Mouse (Mus musculus) right cerebral cortex, adult 2 months (tissue): ENCODE measurements around the gene Fgfbp3.
"Not testable (repeated sequence)": the region's sequence is repeated elsewhere in the genome, so short reads cannot be mapped to it uniquely, and the experiment has no call there.

Experiments used
- DNase-seq, 2 experiments: peaks; one replicate each; pipeline ENCODE4 v3.0.0; 2021 to 2022; ENCODE audit warnings: low spot score in 2 of 2

Gene Fgfbp3

GRCm38 (mm10) chr19:36910424-36911045 lies 8.9 kb downstream of the Fgfbp3 start:
- peak; percentile 66 to 67 for DNase-seq

GRCm38 (mm10) chr19:36909676-36910292 lies 9.6 kb downstream of the Fgfbp3 start:
- DNase-seq = peak in 1 of 2 experiments; percentile 53

GRCm38 (mm10) chr19:36909150-36909549 lies 10.3 kb downstream of the Fgfbp3 start:
- DNase-seq = no peak

- peak; percentile 31 to 52 for DNase-seq
Observed at GRCm38 (mm10) chr19:36904211-36905007, 15.0 kb downstream of the Fgfbp3 start.

- no peak for DNase-seq
Observed at GRCm38 (mm10) chr19:36903377-36903776, 16.0 kb downstream of the Fgfbp3 start.

- no peak for DNase-seq
Observed at GRCm38 (mm10) chr19:36897778-36898177, 21.6 kb downstream of the Fgfbp3 start.

GRCm38 (mm10) chr19:36896791-36897569 lies 22.4 kb downstream of the Fgfbp3 start:
- DNase-seq = no peak

- no peak for DNase-seq
Observed at GRCm38 (mm10) chr19:36891746-36892145, 27.7 kb downstream of the Fgfbp3 start.

- DNase-seq = no peak
Observed at GRCm38 (mm10) chr19:36887706-36888105, 31.7 kb downstream of the Fgfbp3 start.

- DNase-seq = no peak
Observed at GRCm38 (mm10) chr19:36886316-36886715, 33.1 kb downstream of the Fgfbp3 start.

- peak in 1 of 2 experiments; percentile 30 for DNase-seq
Observed at GRCm38 (mm10) chr19:36883119-36883518, 36.3 kb downstream of the Fgfbp3 start.

GRCm38 (mm10) chr19:36878743-36879495 lies 40.5 kb downstream of the Fgfbp3 start:
- no peak for DNase-seq

- DNase-seq = no peak
Observed at GRCm38 (mm10) chr19:36877329-36877728, 42.1 kb downstream of the Fgfbp3 start.

GRCm38 (mm10) chr19:36874651-36875050 lies 44.8 kb downstream of the Fgfbp3 start:
- DNase-seq = no peak

GRCm38 (mm10) chr19:36868675-36869074 lies 50.7 kb downstream of the Fgfbp3 start:
- DNase-seq = not testable (repeated sequence)
